Mouse (Mus musculus): ENCODE data around the gene Spag9. TPM values are rescaled to one million over a fixed set of nuclear protein-coding genes. Genes with fewer than 3 reads are reported as not detected.
A peak's percentile ranks its signal among the peaks of the same experiment; 100 is the strongest.
"Not testable (repeated sequence)": the region's sequence is repeated elsewhere in the genome, so short reads cannot be mapped to it uniquely, and the experiment has no call there.

The Spag9 gene
- polyA plus RNA-seq, 1 experiment from 2014 or later, result 69.9 TPM

DNA sequence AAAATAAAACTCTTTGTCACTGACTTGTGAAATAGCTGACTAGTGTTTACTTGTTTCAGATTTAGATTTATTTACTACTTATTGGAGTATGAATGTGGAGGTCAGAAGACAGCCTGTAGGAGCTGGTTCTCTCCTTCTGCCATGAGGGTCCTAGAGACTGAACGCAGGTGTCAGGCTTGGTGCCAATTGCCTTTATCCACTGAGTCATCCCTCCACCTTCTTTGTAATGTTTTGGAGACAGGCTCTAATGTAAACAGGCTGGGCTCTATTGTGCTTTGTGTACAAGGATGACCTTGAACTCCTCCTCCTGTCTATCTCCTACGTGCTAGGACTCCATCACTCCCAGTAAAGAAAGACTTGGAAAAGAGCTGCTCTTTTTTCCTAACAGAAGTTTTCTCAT is 51.4 kb downstream of the Spag9 start:
- peaks cover 6% of the 10 kb centered on the region; the same call in 1 of the 2 replicates for H3K4me1 ChIP-seq (ENCODE audit: control insufficient read depth, insufficient read depth, low read length)
- DNase-seq (ENCODE audit: low spot score) (no peak), ATAC-seq (ENCODE audit: low read depth) (no peak)
- no peaks in the 10 kb centered on the region for H3K9me3 ChIP-seq (ENCODE audit: control insufficient read depth, low read length)
- H3K4me3 ChIP-seq (ENCODE audit: low read depth, low read length), result no peak overlapping the region
- 76% methylated on average over 2 of the region's 2 CpGs for WGBS
- H3K4me2 ChIP-seq (ENCODE audit: low read depth, low read length), result no peak overlapping the region
- H3K27ac ChIP-seq (replicated peaks; ENCODE audit: low read depth, low read length), result no peak overlapping the region
- H3K9ac ChIP-seq (ENCODE audit: low read depth, low read length), result no peak overlapping the region; the same call in 1 of the 2 replicates
- no peaks in the 10 kb centered on the region for H3K27me3 ChIP-seq (replicated peaks; ENCODE audit: control insufficient read depth, insufficient read depth, low read length)
- peaks cover 32% of the 10 kb centered on the region for H3K36me3 ChIP-seq (ENCODE audit: control insufficient read depth, insufficient read depth, low read length)

DNA sequence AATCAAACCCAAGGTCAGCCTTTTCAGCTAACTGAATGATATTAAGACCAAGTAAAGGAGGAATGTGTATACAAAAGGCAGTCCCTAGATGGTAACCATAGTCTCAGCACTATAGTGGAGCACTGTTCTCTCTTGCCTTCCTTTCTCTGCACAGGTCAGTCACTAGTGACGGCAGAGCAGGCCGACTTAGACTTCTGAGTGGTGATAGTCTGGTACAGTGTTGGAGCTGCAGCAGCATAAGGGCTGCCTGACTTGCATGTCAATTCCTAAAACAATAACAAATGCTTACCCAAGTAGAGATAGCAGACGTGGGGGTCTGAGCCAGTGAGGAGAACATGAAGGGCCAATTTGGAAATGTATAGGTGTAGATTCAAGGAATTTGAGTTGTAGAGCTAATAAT is 58.3 kb downstream of the Spag9 start:
- Histone ChIP-seq H3K27me3 (replicated peaks; ENCODE audit: control insufficient read depth, insufficient read depth, low read length) (no peaks in the 10 kb centered on the region), H3K27ac (replicated peaks; ENCODE audit: low read depth, low read length) (no peak overlapping the region), H3K36me3 (ENCODE audit: control insufficient read depth, insufficient read depth, low read length) (peaks cover 51% of the 10 kb centered on the region), H3K9ac (ENCODE audit: low read depth, low read length) (no peak overlapping the region), H3K4me1 (ENCODE audit: control insufficient read depth, insufficient read depth, low read length) (no peaks in the 10 kb centered on the region), H3K4me3 (ENCODE audit: low read depth, low read length) (no peak overlapping the region), H3K4me2 (ENCODE audit: low read depth, low read length) (no peak overlapping the region), H3K9me3 (ENCODE audit: control insufficient read depth, low read length) (no peaks in the 10 kb centered on the region)
- DNase-seq (ENCODE audit: low spot score) (no peak), ATAC-seq (ENCODE audit: low read depth) (no peak)
- 92% methylated on average over 3 of the region's 3 CpGs for WGBS

DNA sequence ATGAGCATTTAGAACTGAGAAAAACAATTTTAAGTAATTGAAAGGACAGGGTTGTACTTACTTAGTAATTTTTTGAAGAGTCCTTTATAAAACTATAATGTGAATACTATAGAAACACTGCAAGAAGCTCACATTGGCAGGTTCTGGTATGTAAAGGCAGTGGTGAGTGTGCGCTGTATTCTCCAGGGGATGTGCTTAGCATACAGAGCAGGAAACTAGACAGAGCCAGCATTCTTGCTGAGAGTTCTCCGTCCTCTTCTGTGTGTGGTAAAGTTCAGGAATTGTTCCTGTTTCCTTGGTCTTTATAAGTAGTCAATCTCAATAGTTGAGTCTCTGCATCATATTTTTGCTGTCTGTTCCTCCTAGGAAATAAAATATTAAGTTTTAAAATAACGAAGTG is 59.0 kb downstream of the Spag9 start:
- Histone ChIP-seq H3K9ac (ENCODE audit: low read depth, low read length) (no peak overlapping the region), H3K27me3 (replicated peaks; ENCODE audit: control insufficient read depth, insufficient read depth, low read length) (no peaks in the 10 kb centered on the region), H3K4me1 (ENCODE audit: control insufficient read depth, insufficient read depth, low read length) (no peaks in the 10 kb centered on the region), H3K4me2 (ENCODE audit: low read depth, low read length) (no peak overlapping the region), H3K9me3 (ENCODE audit: control insufficient read depth, low read length) (no peaks in the 10 kb centered on the region), H3K36me3 (ENCODE audit: control insufficient read depth, insufficient read depth, low read length) (peaks cover 51% of the 10 kb centered on the region), H3K27ac (replicated peaks; ENCODE audit: low read depth, low read length) (no peak overlapping the region), H3K4me3 (ENCODE audit: low read depth, low read length) (no peak overlapping the region)
- peak; percentile 14 for DNase-seq (ENCODE audit: low spot score)
- ATAC-seq (ENCODE audit: low read depth), result no peak
- 72% methylated on average over 3 of the region's 3 CpGs for WGBS

DNA sequence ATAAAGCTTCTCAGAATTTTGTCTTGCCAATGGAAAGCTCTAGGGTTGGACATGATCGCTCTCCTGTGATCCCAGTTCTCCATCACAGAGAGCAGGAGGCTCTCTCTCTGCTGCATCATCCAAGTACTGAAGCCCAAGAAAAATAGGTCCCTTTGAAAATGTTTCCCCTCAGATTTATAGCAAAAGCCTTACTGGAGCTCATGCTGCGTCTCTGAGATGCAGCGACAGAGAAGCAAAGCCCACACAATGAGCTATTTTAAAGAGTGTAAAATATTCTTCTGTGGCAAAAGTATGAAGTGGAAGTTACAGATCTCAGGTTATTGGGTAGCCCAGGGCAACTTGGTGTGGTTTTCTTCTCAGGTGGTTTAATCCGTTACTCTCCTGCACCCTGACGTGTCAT is 68.0 kb downstream of the Spag9 start:
- H3K9me3 ChIP-seq (ENCODE audit: control insufficient read depth, low read length), result no peaks in the 10 kb centered on the region
- no peak for ATAC-seq (ENCODE audit: low read depth)
- H3K27ac ChIP-seq (replicated peaks; ENCODE audit: low read depth, low read length), result no peak overlapping the region
- H3K4me3 ChIP-seq (ENCODE audit: low read depth, low read length), result no peak overlapping the region
- H3K27me3 ChIP-seq (replicated peaks; ENCODE audit: control insufficient read depth, insufficient read depth, low read length), result no peaks in the 10 kb centered on the region
- H3K4me1 ChIP-seq (ENCODE audit: control insufficient read depth, insufficient read depth, low read length), result no peaks in the 10 kb centered on the region
- no peak overlapping the region for H3K4me2 ChIP-seq (ENCODE audit: low read depth, low read length)
- H3K36me3 ChIP-seq (ENCODE audit: control insufficient read depth, insufficient read depth, low read length), result peaks cover 40% of the 10 kb centered on the region
- H3K9ac ChIP-seq (ENCODE audit: low read depth, low read length), result no peak overlapping the region
- DNase-seq (ENCODE audit: low spot score), result no peak
- 93% methylated on average over 5 of the region's 5 CpGs for WGBS

DNA sequence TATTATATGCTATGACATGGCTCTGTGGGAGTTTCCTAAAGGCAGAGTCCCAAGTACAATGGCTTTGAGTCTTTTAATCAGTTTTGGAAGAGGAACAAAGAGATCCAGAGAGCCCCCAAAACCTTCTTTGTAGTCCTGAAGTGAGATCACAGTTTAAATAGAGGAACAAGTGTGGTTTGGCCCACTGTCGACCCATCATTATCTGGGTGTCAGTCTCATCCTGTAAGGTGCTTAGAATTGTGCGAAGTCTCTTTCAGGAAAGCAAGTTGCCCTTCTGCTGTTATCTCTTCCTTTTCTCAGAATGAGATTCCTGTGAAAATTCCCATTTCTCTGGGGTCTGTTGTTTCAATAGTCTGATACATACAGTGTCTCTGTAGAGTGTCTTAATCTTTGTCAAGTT is 74.6 kb downstream of the Spag9 start:
- Histone ChIP-seq H3K27ac (replicated peaks; ENCODE audit: low read depth, low read length) (no peak overlapping the region), H3K36me3 (ENCODE audit: control insufficient read depth, insufficient read depth, low read length) (peaks cover 54% of the 10 kb centered on the region), H3K4me1 (ENCODE audit: control insufficient read depth, insufficient read depth, low read length) (no peaks in the 10 kb centered on the region), H3K27me3 (replicated peaks; ENCODE audit: control insufficient read depth, insufficient read depth, low read length) (no peaks in the 10 kb centered on the region), H3K9ac (ENCODE audit: low read depth, low read length) (no peak overlapping the region), H3K4me2 (ENCODE audit: low read depth, low read length) (no peak overlapping the region), H3K9me3 (ENCODE audit: control insufficient read depth, low read length) (no peaks in the 10 kb centered on the region), H3K4me3 (ENCODE audit: low read depth, low read length) (no peak overlapping the region)
- DNase-seq (ENCODE audit: low spot score) (no peak), ATAC-seq (ENCODE audit: low read depth) (no peak)
- 80% methylated on average over 2 of the region's 2 CpGs for WGBS

DNA sequence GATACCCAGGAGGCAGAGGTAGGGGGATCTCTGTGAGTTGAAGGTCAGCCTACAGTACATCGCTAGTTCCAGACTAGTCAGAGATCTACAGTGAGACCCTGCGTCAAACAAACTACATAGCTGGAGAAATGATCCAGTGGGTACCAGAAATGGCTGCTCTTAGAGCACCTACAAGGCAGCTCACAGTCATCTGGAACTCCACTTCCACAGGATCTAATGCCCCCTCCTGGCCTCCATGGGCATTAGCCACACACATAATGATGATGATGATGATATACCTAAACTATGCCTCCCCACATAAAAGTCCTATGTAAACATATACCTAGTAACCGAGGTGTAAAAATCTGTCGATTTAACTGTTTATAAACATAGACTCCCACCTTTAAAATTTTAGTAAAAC is 77.4 kb downstream of the Spag9 start:
- H3K4me3 ChIP-seq (ENCODE audit: low read depth, low read length), result no peak overlapping the region
- peaks cover 41% of the 10 kb centered on the region for H3K36me3 ChIP-seq (ENCODE audit: control insufficient read depth, insufficient read depth, low read length)
- no peak overlapping the region for H3K27ac ChIP-seq (replicated peaks; ENCODE audit: low read depth, low read length)
- no peaks in the 10 kb centered on the region for H3K27me3 ChIP-seq (replicated peaks; ENCODE audit: control insufficient read depth, insufficient read depth, low read length)
- no peaks in the 10 kb centered on the region for H3K9me3 ChIP-seq (ENCODE audit: control insufficient read depth, low read length)
- 90% methylated on average over 4 of the region's 4 CpGs for WGBS
- H3K4me2 ChIP-seq (ENCODE audit: low read depth, low read length), result no peak overlapping the region
- DNase-seq (ENCODE audit: low spot score) (peak; percentile 10), ATAC-seq (ENCODE audit: low read depth) (no peak)
- H3K4me1 ChIP-seq (ENCODE audit: control insufficient read depth, insufficient read depth, low read length), result no peaks in the 10 kb centered on the region
- H3K9ac ChIP-seq (ENCODE audit: low read depth, low read length), result no peak overlapping the region

DNA sequence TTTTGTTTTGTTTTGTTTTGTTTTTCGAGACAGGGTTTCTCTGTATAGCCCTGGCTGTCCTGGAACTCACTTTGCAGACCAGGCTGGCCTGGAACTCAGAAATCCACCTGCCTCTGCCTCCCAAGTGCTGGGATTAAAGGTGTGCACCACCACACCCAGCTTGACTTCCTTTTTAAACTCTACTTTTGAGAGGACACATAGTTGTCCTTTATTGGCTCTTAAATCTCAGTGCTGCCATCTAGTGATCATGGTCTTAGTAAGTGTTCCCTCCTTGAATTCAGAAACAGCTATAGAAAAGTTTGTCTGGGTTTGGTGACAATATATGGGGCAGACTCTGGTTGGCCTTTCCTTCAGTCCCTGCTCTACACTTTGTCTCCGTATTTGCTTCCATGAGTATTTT is 91.1 kb downstream of the Spag9 start:
- H3K27ac ChIP-seq (replicated peaks; ENCODE audit: low read depth, low read length); ATAC-seq (ENCODE audit: low read depth); H3K4me3 ChIP-seq (ENCODE audit: low read depth, low read length); H3K4me2 ChIP-seq (ENCODE audit: low read depth, low read length); H3K4me1 ChIP-seq (ENCODE audit: control insufficient read depth, insufficient read depth, low read length); H3K9me3 ChIP-seq (ENCODE audit: control insufficient read depth, low read length); H3K27me3 ChIP-seq (replicated peaks; ENCODE audit: control insufficient read depth, insufficient read depth, low read length); H3K9ac ChIP-seq (ENCODE audit: low read depth, low read length): not testable (repeated sequence)
- DNase-seq (ENCODE audit: low spot score), result peak; percentile 89
- 93% methylated on average over 2 of the region's 2 CpGs for WGBS
- peaks cover 76% of the 10 kb centered on the region for H3K36me3 ChIP-seq (ENCODE audit: control insufficient read depth, insufficient read depth, low read length)

DNA sequence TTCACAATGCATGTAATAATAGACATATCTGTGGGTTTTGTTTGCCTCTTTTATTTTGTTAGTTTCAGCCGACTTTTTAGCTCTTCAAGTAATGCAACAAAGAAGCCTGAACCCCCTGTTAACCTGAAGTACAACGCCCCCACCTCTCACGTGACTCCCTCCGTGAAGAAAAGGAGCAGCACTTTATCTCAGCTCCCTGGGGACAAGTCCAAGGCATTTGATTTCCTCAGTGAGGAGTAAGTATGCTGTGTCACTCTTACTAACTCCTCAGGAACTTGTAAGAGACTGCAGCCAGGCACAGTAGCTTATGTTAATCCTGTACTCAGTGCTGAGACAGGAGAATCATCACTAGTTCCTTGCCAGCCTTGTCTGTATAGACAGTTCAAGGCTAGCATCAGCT is 94.6 kb downstream of the Spag9 start:
- H3K36me3 ChIP-seq (ENCODE audit: control insufficient read depth, insufficient read depth, low read length), result peaks cover 72% of the 10 kb centered on the region
- H3K4me1 ChIP-seq (ENCODE audit: control insufficient read depth, insufficient read depth, low read length), result no peaks in the 10 kb centered on the region
- ATAC-seq (ENCODE audit: low read depth) (no peak), DNase-seq (ENCODE audit: low spot score) (no peak)
- no peaks in the 10 kb centered on the region for H3K9me3 ChIP-seq (ENCODE audit: control insufficient read depth, low read length)
- H3K27ac ChIP-seq (replicated peaks; ENCODE audit: low read depth, low read length), result no peak overlapping the region
- no peak overlapping the region for H3K9ac ChIP-seq (ENCODE audit: low read depth, low read length)
- H3K4me2 ChIP-seq (ENCODE audit: low read depth, low read length), result no peak overlapping the region
- WGBS, result 69% methylated on average over 4 of the region's 4 CpGs
- H3K27me3 ChIP-seq (replicated peaks; ENCODE audit: control insufficient read depth, insufficient read depth, low read length), result no peaks in the 10 kb centered on the region
- no peak overlapping the region for H3K4me3 ChIP-seq (ENCODE audit: low read depth, low read length)

DNA sequence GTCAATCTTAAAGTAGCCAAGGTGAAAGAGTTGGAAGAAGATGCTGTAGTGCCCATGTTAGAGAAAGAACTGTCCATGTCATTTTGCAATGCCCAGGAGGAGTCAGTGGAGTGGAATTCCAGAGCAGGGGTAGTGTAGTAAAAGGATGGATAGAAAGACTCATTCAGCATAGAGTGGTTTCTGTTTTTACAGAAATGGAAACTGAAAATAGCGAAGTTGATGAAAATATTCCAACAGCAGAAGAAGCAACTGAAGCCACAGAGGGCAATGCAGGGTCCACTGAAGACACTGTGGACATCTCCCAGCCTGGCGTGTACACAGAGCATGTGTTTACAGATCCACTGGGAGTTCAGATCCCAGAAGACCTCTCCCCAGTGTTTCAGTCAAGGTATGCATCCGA is 101.6 kb downstream of the Spag9 start:
- ATAC-seq (ENCODE audit: low read depth) (no peak), DNase-seq (ENCODE audit: low spot score) (no peak)
- Histone ChIP-seq H3K4me3 (ENCODE audit: low read depth, low read length) (no peak overlapping the region), H3K36me3 (ENCODE audit: control insufficient read depth, insufficient read depth, low read length) (peaks cover 83% of the 10 kb centered on the region), H3K27me3 (replicated peaks; ENCODE audit: control insufficient read depth, insufficient read depth, low read length) (no peaks in the 10 kb centered on the region), H3K4me1 (ENCODE audit: control insufficient read depth, insufficient read depth, low read length) (no peaks in the 10 kb centered on the region), H3K9ac (ENCODE audit: low read depth, low read length) (no peak overlapping the region), H3K4me2 (ENCODE audit: low read depth, low read length) (no peak overlapping the region), H3K9me3 (ENCODE audit: control insufficient read depth, low read length) (no peaks in the 10 kb centered on the region), H3K27ac (replicated peaks; ENCODE audit: low read depth, low read length) (no peak overlapping the region)
- 92% methylated on average over 3 of the region's 3 CpGs for WGBS
